Mouse (Mus musculus) macrophage (primary cell): ENCODE data around the gene Stat5b. TPM values are rescaled to one million over a fixed set of nuclear protein-coding genes. Genes with fewer than 3 reads are reported as not detected.

Experiments used
- H3K27ac ChIP-seq: fragments of 350-480 bp; formaldehyde crosslinking; 2 replicates; pipeline ENCODE4 v1.9.0; 2021
- H3K36me3 ChIP-seq: fragments of 350-480 bp; formaldehyde crosslinking; 2 replicates; pipeline ENCODE4 v1.9.0; 2021; ENCODE audit errors: inconsistent target
- H3K4me3 ChIP-seq: fragments of 350-480 bp; formaldehyde crosslinking; 2 replicates; pipeline ENCODE4 v1.9.0; 2021; ENCODE audit errors: inconsistent target
- H3K79me2 ChIP-seq: fragments of 350-480 bp; formaldehyde crosslinking; 2 replicates; pipeline ENCODE4 v1.9.0; 2021; ENCODE audit errors: inconsistent target
- WGBS: methylation state at CpG from one replicate; pipeline ENCODE4 v1.1.7; 2026; ENCODE audit warnings: inconsistent platforms; ENCODE audit not compliant: missing documents; 5-methylcytosine and 5-hydroxymethylcytosine counted together
- polyA plus RNA-seq: library from polyadenylated mRNA; stranded (reverse); fragments of 250-400 nt; gene quantifications from 3 replicates; pipeline ENCODE4 v1.2.4, GENCODE M21; 2018; ENCODE audit warnings: inconsistent platforms
- total RNA-seq, 78 experiments: library from RNA; depleted of rRNA; stranded (reverse); fragments of 250-400 nt; gene quantifications; 1 replicate in 9 of 78; 2 replicates in 24 of 78; 3 replicates in 43 of 78; 4 replicates in 2 of 78; pipeline ENCODE4 v1.2.4; 2018; ENCODE audit warnings: inconsistent platforms in 56 of 78

The Stat5b gene
- total RNA-seq (2018; cell fraction: chromatin; rRNA removed), result 100 to 1,000 TPM in 1 of 26 experiments, 10 to 100 TPM in 23, 1 to 10 TPM in 2; 8.0 to 116 (median 45.6) TPM
- 10 to 100 TPM; 22.3 to 36.6 (median 31.5) TPM for total RNA-seq (2018; cell fraction: cytosol; rRNA removed)
- total RNA-seq (2018; cell fraction: nucleus; rRNA removed), result 100 to 1,000 TPM in 1 of 26 experiments, 10 to 100 TPM in 25; 16.1 to 112 (median 42.3) TPM
- polyA plus RNA-seq, result 16.7 to 27.2 TPM (median 18.9 TPM) in 3 replicates

DNA sequence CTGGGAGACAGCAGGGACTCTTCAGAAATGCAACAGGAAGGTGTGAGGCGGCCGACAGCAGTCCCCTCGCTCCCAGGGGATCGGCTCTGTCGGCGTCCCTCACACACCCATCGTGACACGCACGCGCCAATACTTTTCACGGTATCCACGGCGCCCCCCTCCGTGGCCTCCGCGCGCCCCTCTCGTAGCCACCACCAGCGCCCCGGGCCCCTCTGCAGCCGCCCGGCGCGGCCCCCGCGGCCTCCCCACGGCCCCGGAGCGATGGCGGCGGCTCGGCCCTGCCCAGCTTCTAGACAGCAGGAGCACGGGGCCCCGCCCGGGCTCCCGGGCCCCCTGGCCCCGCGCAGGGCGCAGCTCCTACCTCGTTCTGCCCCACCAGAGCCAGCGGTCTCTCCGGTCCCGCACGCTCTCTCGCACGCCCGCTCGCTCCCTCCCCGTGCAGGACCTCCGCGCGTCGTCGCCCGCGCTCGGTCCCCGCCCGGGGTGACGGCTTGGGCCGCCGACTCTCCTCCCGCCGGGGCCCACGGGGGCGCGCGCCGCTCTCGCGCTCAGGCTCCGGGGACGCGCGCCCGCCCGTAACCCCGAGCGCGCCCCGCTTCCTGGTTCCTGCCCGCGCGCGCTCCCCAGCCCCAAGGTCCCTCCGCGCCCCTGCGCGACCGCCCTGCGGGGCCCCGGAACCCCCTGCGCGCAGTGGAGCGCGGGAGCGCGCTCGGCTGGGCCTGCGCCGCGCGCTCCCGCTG lies at the start of gene Stat5b:
Gene Stat5b (minus strand): TSS at position 687 of the 740 bp plus-strand sequence.
- under 1% methylated on average over 102 of the region's 104 CpGs for WGBS
- Histone ChIP-seq H3K79me2 (peaks cover 48% of the 10 kb centered on the region), H3K4me3 (peak within 1 kb of the TSS; percentile 85), H3K27ac (peak within 1 kb of the TSS; percentile 51), H3K36me3 (no peaks in the 10 kb centered on the region)

DNA sequence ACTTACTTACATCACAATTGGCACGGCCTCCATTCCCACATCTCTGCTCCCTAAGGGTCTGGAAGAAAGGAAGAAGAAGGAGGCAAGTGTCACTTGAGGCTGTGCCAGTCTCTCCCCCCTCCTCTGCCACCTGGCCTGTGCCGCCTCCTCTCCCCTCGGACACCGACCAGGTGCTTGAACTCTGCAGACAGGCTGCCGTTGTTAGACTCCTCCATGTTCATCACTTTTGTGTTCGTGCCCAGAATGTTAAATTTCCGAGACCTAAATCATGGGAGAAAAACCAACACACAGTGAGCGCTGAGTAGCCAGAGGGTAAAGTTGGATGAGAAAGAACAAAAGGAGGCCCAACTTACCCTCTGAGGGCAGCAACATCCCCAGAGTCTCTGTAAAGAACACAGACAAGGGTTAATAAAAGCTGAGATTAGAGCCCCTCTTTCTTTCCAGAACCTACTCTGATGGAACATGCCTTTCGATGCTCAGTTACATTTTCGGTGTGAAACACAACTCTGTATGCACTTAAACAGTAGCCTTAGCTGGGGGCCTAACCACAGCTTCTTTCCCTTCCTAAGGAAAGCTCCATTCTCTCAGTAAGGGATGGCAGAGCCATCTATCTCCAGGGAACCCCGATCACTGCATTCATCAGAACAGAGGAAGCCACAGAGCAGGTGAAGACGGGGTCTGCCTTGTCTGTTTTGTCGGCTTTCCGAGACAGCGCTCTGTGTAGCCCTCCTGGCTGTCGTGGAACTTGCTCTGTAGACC lies 48.1 kb upstream of the Stat5b start:
- Histone ChIP-seq H3K79me2 (no peaks in the 10 kb centered on the region), H3K36me3 (peaks cover 92% of the 10 kb centered on the region), H3K4me3 (no peak overlapping the region), H3K27ac (no peak overlapping the region)
- 98% methylated on average over 15 of the region's 16 CpGs for WGBS

DNA sequence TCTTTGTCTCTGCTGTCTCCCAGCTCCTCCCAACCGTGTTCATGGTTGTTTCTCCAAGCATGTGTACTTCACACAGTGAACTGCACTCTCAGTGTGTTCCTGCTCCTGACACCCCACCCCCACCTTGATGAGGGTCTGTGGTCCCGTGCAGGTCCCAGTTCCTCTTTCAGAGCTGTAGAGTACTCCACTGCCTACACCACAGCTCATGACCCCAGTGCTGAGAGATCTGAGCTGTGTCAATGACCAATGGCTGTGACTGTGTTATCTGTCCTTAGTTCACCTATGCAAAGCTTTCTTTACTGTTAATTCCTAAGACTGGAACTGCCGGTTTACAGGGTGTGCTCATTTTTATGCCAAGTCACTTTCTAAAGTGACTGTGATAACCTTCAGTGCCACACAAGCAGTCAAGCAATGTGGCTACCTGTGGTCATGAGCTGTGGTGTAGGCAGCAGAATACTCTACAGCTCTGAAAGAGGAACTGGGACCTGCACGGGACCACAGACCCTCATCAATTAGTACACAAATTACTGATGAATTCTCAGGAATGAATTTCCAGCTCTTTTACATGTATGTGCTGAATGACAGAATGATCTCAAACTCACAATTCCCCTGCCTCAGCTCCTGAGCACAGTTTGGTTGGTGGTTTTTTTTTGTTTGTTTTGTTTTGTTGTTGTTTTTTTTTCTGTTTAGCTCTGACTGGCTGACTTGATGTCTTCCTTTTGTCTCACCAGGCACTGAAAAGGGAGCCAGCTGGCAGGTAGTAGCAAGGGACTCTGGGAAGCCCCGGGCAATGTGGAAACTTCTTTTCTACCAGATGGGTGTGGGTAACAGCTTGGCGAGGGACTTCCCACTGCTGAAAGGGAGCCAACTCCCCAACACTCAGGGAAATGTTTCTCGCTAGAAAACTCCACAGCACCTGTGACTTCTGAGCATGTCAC lies 47.0 kb upstream of the Stat5b start:
- WGBS, result 81% methylated on average over 7 of the region's 7 CpGs
- H3K27ac ChIP-seq, result no peak overlapping the region
- peaks cover 88% of the 10 kb centered on the region for H3K36me3 ChIP-seq
- H3K4me3 ChIP-seq, result no peak overlapping the region
- H3K79me2 ChIP-seq, result no peaks in the 10 kb centered on the region

DNA sequence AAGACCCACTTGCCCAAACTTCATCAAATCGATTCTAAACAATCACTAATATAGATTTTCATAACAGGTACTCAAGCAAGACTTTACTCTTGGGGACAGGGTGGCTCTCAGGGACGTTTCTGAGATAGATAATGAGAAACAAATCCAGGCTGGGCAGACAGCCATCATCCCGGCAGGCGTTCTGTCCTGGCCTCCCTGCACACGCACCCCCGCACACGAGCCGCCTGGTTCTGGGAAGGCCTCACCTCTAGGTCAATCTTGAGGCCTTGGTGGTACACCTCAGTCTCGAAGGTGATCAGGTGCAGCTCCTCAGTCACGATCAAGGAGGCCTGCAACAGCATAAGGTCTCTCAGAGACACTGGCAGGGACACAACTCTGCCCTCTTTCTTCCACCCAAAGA lies 45.6 kb upstream of the Stat5b start:
- Histone ChIP-seq H3K27ac (no peak overlapping the region), H3K4me3 (no peak overlapping the region), H3K36me3 (peaks cover 87% of the 10 kb centered on the region), H3K79me2 (no peaks in the 10 kb centered on the region)
- 94% methylated on average over 10 of the region's 10 CpGs for WGBS

DNA sequence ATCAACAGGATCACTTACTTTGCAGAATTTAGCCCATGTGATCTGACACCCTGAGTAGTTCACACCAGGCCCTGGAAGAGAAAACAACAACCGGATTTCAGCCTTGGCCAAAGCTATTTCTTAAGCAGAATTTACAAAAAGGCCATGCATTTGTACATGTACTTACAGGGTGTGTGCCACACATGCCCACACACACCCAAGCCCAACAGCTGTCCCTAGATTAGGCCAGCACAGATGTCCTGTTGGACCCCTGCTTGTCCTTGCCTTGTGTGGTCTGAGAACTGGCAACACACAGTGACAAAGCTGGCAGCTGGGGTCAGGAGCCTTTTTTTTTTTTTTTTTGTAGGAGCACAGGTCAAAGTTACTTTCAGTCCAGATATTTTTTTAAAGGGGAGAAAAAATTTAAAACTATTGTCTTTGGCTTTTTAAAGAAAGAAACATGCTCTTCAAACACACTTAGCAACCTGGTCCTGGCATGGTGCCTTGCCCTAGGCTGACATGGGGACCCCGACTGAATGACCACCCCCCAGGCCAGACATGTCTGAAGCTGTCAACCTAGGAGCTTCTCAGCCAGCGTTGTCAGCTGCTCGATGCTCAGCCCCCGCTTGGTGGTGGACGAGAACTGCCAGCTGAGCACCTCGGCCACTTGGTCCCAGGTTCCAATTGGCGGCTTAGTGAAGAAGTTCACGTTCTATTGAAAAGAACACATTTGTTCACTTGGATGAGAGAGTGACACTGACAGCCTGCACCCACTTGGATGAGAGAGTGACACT lies 43.8 kb upstream of the Stat5b start:
- Histone ChIP-seq H3K79me2 (no peaks in the 10 kb centered on the region), H3K27ac (no peak overlapping the region), H3K36me3 (peaks cover 87% of the 10 kb centered on the region), H3K4me3 (no peak overlapping the region)
- WGBS, result 91% methylated on average over 9 of the region's 9 CpGs

DNA sequence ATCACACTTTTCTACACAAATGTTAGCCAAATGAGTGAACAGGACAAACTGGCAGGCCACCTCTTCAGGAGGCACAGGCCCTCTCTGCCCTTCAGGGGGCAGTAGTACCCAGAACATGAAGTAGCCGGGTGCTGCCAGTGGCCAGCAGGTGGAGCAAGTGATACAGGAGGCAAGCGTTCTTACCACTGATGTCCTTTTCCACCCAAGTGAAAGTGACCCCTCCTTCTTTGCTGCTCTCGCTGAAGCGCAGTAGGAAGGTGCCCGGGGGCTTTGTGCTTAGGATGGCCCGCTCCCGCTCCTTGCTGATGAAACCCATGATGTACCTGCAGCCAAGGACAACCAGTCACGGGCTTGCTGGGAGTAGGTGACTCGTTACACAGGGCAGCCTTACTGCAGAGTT lies 43.0 kb upstream of the Stat5b start:
- H3K36me3 ChIP-seq, result peaks cover 87% of the 10 kb centered on the region
- H3K4me3 ChIP-seq, result no peak overlapping the region
- WGBS, result 22% methylated on average over 9 of the region's 9 CpGs

DNA sequence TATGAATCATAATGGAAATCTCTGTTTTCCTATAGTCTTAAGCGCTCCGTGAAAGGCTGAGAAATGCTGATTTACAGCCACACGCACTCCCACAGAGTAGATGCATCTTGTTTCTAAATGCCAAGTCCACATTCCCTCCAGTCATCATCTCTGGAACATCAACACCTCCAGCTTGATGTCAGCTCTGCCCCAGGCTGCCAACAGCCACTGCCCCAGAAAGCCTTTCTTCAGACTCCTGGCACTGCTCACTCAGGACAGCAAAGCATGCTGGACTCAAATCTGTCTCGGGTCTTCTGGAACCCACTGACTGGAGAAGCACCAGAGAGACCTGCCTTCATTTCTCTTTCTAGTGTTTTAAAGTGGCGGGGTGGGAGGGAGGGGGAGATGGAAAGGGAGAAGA lies 41.9 kb upstream of the Stat5b start:
- H3K36me3 ChIP-seq, result peaks cover 87% of the 10 kb centered on the region
- WGBS, result 80% methylated on average over 4 of the region's 5 CpGs
- no peaks in the 10 kb centered on the region for H3K79me2 ChIP-seq
- H3K27ac ChIP-seq, result no peak overlapping the region
- H3K4me3 ChIP-seq, result no peak overlapping the region

More for the DNA sequence above, 43.0 kb upstream of the Stat5b start:
- Histone ChIP-seq H3K27ac (no peak overlapping the region), H3K79me2 (no peaks in the 10 kb centered on the region)

DNA sequence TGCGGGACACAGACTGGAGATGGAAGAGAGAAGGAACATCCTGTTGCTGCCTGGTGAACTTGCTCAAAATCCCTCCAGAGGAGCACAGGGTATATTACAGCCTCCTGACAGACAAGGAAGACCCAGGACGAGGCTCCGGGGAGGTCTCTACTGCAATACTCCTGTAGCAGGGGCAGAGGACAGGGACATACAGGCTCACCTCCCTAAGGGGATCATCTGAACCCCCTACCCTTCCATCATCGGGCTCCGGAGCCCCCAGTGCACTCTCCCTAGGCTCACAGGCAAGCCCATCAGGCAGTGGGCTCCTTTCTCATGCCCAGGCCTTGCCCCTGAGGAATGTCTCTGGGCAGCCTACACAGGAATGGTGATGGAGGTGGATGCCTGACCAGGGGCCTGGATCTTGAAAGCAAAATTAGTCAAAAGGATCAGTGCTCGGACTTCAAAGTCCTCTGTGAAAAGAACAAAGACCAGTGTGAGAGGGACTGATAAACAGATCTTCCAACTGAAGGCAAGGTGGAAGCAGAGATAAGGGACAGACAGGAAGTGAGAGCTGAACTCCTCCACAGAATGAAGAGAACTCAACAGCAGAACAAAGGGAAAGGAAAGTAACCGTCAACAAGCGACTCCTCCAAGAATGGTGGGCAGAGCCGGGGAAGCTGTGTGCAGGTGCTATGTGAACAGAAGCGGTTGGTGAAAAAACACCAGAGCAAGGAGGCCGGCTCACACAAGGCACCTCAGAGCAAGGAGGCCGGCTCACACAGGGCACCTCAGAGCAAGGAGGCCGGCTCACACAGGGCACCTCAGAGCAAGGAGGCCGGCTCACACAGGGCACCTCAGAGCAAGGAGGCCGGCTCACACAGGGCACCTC lies 41.0 kb upstream of the Stat5b start:
- Histone ChIP-seq H3K36me3 (peaks cover 92% of the 10 kb centered on the region), H3K4me3 (no peak overlapping the region), H3K27ac (no peak overlapping the region), H3K79me2 (no peaks in the 10 kb centered on the region)
- WGBS, result 63% methylated on average over 15 of the region's 15 CpGs

DNA sequence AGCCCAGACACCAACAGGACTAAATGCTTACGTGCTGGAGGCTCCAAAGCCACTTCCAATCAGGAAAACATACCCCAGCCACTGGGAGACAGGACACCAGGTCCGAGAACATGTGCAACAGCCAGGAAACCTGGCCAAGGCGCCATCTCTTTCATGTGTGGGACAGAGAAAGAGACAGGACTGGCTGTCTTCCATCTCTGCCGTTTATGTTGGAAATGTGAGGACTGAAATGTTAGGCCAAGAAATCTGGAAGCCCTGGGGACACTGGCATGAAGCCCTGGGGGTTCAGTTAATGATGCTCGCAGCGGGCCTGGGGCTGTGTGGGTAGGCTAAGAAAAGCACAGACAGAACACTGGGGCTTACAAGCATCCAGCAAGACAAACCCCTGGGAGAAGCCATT lies 40.0 kb upstream of the Stat5b start:
- no peaks in the 10 kb centered on the region for H3K79me2 ChIP-seq
- WGBS, result 95% methylated on average over 6 of the region's 6 CpGs
- no peak overlapping the region for H3K27ac ChIP-seq
- H3K4me3 ChIP-seq, result no peak overlapping the region
- H3K36me3 ChIP-seq, result peaks cover 92% of the 10 kb centered on the region

DNA sequence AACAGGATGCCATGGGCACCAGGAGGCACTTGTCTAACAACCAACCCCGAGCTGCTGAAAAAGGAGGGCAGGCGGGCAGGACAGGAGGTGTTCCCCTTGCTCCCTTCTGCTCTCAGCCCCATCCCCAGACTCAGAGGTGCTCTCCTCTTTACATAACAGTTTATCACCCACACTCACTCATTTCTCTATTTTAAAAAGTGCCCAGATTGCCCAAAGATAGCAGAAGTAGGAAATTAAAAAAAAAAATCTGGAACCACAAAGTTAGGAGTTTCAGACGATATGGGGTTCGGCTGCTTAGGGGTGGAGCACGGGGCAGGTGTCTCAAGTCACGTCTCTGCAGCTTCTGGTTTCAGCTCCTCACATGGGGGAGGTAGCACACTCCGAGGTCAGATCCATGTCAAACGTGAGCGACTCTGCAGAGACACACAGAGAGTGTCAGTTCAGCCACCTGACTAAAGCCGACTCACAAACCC lies 37.9 kb upstream of the Stat5b start:
- Histone ChIP-seq H3K79me2 (no peaks in the 10 kb centered on the region), H3K36me3 (peaks cover 94% of the 10 kb centered on the region), H3K27ac (no peak overlapping the region), H3K4me3 (no peak overlapping the region)
- WGBS, result 26% methylated on average over 10 of the region's 10 CpGs

DNA sequence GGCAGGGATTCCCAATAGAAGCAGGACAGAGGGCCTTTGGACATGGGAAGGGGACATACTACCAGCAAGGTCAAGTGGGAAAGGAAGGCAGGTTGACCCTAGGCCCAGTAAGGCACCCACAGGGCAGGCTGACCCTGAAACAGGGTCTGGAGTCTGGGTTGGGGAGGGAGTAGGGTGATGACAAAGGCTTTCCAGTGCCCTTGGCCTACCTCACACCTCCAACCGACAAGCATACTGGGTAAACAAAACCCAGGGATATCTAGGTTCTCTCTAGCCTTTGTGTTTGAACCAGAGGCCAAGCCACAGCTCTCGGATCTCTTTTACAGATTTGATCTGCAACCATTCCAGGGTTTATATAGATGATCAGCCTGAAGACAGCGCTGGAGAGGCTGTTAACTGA lies 37.2 kb upstream of the Stat5b start:
- Histone ChIP-seq H3K36me3 (peaks cover 91% of the 10 kb centered on the region), H3K4me3 (no peak overlapping the region), H3K79me2 (no peaks in the 10 kb centered on the region), H3K27ac (no peak overlapping the region)
- WGBS, result 94% methylated on average over 3 of the region's 3 CpGs

DNA sequence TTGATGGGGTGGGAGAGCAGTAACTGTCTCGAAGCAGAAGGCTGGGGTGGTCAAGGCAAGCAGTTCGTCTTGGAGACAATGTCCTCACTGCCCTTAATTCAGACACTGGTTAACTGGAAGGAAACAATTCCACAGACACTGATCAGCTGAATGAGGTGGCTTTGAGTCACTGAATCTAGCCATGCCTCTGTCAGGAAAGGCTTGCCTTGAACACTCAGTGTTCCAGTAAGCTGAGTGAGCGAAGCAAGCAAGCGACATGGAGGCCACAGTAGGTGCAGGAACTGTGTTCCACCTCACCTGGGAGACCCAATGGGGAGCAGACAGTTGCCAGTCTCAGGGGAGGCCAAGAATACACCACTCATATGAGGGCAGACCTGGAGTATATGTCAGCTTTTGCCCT lies 36.7 kb upstream of the Stat5b start:
- 91% methylated on average over 3 of the region's 4 CpGs for WGBS
- Histone ChIP-seq H3K79me2 (no peaks in the 10 kb centered on the region), H3K27ac (no peak overlapping the region), H3K36me3 (peaks cover 87% of the 10 kb centered on the region), H3K4me3 (no peak overlapping the region)
